Mouse (Mus musculus) thymus, postnatal 0 days (tissue): ENCODE data around the gene Amn1. TPM values are rescaled to one million over a fixed set of nuclear protein-coding genes. Genes with fewer than 3 reads are reported as not detected.
"Not testable (repeated sequence)": the region's sequence is repeated elsewhere in the genome, so short reads cannot be mapped to it uniquely, and the experiment has no call there.

Experiments
- DNase-seq: peaks from one replicate; pipeline ENCODE4 v3.0.0-alpha.2; 2015; ENCODE audit warnings: low spot score
- polyA plus RNA-seq: library from polyadenylated mRNA; unstranded; fragments of >200 nt; fragmentation: Nextera tagmentation; extraction: Ambion mirVana; gene quantifications from 2 replicates; pipeline ENCODE4 v1.2.1, GENCODE M21; 2015

The Amn1 gene
- polyA plus RNA-seq: 23.8 and 26.7 TPM in 2 replicates

DNA sequence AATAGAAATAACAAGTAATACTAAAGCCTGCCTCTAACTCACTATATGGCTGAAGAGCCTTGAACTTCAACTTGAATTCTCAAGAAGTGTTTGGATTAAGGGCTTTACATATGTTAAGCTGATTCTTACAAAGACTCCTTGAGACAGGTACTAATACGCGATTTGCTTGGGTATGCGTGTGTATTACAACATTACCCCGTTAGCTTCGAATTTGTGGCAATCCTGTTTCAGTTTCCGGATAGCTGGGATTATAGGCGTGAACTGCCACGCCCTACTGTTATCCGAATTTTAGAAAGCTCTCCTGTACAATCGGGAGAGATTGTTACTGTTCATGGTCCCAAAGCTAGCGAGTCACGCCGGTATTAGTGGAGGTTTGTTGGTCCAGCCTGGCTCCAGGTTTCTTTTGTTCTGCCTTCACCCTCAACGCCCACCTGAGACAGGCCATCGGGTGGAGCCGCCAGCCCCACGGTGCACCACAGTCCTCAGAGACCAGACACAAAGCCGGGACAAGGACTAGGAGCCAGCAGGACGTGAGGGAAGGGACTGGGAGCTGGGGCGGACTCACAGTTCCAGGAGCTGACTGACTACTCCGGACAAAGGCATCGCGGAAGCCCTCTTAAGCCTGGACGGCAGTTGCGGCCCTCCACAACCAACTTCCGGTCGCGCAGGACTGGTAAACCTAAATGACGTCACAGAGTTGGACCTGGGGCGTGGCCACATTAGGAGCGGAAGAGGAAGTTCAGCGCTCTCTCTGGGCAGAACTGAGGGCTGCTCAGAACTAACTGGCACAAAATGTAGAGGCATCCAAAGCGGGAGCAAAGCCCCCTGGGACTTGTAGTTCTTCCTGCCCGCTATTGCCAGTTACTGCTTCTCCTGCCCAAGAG lies at the start of gene Amn1:
TSS of gene Amn1 (minus strand) at position 672 of the 884 bp plus-strand sequence.
- peak; percentile 96 for DNase-seq

GRCm38 (mm10) chr6:149236807-149237206 lies 48.3 kb upstream of the Amn1 start:
- DNase-seq: no peak

DNA sequence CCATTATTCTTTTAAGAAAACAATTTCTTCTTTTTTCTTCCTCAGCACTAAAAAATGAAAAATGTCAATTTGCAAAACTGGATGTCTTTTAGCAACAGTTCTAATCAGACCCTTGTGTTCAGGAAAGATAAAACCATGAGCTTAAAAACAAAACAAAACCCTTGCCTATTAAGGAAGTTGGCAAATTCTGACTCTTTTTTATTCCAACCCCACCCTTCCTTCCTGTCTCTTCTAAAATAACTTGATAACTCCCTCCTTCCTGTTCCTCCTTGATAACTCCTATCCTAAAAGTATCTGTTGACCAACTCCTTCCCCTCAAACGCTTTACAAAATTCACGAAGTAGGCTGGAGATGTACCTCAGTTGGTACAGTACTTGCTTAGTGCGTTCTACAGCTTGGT lies 45.4 kb upstream of the Amn1 start:
- DNase-seq: no peak

DNA sequence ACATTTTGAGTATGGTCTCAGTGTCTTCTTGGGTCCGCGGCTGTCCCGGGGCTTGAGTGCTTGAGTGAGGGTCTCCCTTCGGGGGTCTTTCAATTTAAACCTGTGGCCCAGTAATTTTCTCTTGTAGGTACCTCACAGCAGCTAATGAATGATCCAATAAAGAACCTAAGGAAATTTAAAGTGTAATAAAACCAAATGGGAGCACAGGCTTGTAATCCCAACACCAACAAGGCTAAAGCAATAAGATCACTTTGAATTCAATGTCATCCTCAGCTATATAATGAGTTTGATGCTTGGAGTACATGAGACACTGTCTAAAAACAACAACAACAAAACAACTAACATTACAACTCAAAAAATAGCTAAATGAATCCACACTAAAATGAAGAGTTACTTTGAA lies 36.2 kb upstream of the Amn1 start:
- no peak for DNase-seq

DNA sequence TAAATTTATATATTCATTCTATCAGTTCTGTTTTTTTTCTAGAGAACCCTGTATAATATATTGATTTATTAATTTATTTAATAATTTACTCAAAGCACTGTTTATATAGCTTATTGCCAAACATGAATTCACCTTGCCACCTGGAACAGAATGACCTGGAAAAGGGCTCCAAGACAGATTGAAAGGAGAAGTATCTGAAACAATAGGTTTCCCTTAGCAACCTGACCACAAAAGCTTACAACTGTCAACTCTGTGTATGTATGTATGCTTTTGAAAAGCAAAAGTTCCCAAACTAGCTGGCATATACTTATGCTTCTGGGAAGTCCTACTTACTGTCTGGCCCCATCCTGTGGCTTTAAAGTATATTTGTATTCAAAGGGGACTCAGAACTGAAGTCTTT lies 32.8 kb upstream of the Amn1 start:
- no peak for DNase-seq

GRCm38 (mm10) chr6:149198572-149198971 lies 10.1 kb upstream of the Amn1 start:
- DNase-seq: no peak

DNA sequence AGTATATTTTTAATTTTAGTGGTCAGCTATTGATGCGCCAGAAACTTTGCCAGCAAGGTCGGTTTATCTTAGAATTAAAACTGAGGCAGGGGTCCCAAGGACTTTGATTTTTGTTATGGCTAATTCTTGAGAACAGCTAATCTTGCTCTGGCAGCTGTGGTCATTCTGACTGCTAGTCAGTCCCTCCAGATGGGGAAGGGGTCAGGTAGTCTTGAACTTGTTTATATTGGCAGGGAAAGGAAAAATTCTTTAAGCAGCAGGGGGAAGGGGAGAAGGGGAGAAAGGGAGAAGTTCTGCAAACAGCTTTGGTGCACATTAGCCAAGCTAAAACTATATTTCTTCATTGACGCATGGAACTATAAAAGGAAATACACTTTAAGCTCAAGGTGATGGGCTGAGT lies 8.6 kb upstream of the Amn1 start:
- DNase-seq: no peak

GRCm38 (mm10) chr6:149193276-149193905 lies 4.9 kb upstream of the Amn1 start:
- DNase-seq: peak; percentile 21

DNA sequence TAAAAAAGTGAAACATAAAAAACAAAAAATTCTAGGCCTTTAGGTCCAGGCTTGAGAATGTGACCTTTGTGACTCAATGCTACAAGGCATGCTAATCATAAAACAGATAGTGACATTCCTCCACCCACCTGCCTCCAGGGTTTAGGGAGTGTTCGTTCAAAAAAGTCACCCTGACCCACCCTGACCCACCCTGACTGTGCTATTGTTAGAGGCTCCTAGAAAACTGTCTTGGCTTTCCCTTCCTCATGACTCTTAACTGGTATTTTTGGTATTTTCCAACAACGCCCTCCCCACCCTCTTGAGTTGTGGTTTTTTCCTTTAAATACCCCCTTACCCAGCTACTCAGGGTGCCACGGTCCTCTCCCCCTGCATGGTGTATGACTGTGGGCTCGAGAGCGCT lies 3.4 kb upstream of the Amn1 start:
- not testable (repeated sequence) for DNase-seq

- no peak for DNase-seq
Measured at GRCm38 (mm10) chr6:149189340-149189922, 919 bp upstream of the Amn1 start.

- no peak for DNase-seq
Measured at GRCm38 (mm10) chr6:149188925-149189257, 379 bp upstream of the Amn1 start.

GRCm38 (mm10) chr6:149187371-149187770 lies 1.1 kb downstream of the Amn1 start:
- no peak for DNase-seq

DNA sequence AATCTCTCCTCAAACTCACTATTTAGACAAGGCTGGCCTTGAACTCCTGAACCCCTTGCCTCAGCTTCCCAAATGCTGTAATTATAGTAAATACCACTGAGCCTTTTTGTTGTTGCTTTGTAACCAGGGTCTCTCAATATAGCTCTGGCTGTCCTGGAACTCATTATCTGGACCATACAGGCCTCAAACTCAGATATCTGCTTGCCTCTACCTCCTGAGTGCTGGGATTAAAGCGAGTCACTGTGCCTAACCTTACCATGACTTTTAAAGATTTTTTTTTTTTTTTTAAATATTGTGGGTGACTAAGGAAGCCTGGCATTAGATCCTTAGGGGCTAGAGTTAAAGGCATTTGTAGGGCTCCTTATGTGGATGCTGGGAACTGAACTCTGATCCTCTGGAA lies 4.5 kb downstream of the Amn1 start:
- no peak for DNase-seq

DNA sequence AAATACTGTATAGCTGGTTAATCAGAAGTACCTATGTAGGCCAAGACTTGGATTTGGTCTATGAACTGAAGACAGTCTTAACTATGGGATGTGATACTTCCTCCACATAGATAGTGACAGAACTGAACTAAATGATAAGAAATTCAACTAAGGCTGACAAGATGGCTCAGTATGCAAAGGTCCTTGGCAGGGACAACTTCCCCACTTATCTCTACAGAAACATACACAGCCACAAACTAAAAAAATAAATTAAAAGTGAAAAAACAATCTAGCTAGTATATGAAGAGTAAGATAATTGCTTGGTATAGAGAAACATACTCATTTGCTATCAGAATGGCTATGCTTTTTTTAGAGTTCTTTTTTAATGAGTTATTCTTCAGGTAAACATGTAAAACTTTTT lies 9.4 kb downstream of the Amn1 start:
- no peak for DNase-seq

GRCm38 (mm10) chr6:149174932-149175570 lies 13.5 kb downstream of the Amn1 start:
- no peak for DNase-seq

DNA sequence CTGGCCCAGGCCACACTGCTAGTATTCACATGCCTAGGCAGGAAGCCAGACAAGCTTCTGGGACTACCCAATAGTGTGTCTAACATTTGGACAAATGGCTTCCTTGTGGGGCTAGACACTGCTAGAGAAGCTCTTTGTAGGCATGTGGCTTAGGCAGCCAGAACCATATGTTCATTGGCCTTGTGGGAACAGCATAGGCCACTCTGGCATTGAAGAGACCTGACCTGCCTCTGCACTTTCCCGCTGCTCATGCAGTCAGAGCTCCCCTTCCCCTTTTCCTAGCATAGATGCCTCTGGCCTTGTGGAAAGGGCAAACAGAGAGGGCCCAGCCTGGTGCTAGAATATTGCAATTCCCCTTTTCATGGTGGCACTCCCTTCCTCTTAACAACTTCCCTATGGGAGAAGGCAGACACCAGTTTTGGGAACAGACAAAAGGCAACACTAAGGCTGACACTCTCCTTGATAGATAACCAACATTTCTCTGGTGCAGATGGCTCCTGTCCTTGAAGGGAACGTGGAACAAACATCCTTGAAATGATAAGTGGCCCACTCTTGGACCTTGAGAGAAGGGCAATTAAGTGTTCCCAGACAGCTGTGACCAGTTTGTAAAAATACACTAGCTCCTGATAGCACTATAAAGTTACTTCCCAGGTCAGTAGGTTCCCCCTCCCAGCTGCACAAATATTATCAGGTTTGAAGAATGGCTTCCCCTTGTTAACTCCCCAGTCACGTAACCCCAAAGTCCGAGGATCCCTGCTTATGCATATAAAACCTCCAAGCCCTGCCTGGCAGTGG lies 14.5 kb downstream of the Amn1 start:
- no peak for DNase-seq

- DNase-seq: not testable (repeated sequence)
Measured at GRCm38 (mm10) chr6:149169965-149170364, 18.5 kb downstream of the Amn1 start.

- no peak for DNase-seq
Measured at GRCm38 (mm10) chr6:149168436-149168835, 20.1 kb downstream of the Amn1 start.

DNA sequence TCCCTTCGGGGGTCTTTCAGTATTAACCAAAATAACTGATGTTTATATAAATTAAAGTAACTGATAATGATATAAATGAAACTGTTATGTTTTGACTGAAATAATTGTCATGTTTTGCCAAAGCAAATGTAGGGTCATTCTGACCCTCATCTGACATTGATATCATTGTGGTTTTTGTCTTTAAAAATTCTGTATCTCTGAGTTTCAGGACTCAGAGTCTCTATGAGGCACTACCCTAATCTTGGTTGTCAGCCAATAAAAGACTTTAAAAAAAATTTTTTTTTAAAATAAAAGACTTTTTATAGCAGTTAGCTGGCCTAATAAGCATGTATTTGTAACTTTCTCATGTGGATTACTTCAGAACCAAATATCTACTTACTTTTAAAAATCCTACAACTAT lies 20.8 kb downstream of the Amn1 start:
- DNase-seq: no peak

GRCm38 (mm10) chr6:149167038-149167437 lies 21.5 kb downstream of the Amn1 start:
- DNase-seq: not testable (repeated sequence)
